Mouse (Mus musculus): Measurements from ENCODE around the gene Arrdc5. TPM values are rescaled to one million over a fixed set of nuclear protein-coding genes. Genes with fewer than 3 reads are reported as not detected.

Arrdc5 gene
- polyA plus RNA-seq, 1 experiment, result not detected

DNA sequence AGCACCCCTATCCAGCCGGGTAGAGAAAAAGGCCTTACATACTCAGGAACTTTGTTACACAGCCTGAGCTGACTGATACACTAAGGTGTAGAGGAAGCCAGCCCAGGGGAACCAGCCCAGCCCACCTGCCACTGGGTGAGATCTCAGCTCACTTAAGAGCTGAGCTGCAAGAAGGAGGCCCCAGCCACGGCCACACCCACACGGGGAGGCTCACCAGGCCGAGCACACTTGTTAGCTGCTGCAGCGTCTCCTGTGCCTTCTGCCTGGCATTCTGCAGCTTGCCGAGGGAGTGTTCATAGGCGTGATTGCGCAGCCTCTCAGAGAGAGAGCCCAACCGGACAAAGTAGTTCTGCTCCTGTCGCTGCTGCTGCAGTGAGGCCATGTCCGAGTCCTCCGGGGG lies 18.9 kb downstream of the Arrdc5 start:
- no peak for DNase-seq (ENCODE audit: low read depth, low spot score)
- 81% methylated on average over 12 of the region's 12 CpGs for WGBS

DNA sequence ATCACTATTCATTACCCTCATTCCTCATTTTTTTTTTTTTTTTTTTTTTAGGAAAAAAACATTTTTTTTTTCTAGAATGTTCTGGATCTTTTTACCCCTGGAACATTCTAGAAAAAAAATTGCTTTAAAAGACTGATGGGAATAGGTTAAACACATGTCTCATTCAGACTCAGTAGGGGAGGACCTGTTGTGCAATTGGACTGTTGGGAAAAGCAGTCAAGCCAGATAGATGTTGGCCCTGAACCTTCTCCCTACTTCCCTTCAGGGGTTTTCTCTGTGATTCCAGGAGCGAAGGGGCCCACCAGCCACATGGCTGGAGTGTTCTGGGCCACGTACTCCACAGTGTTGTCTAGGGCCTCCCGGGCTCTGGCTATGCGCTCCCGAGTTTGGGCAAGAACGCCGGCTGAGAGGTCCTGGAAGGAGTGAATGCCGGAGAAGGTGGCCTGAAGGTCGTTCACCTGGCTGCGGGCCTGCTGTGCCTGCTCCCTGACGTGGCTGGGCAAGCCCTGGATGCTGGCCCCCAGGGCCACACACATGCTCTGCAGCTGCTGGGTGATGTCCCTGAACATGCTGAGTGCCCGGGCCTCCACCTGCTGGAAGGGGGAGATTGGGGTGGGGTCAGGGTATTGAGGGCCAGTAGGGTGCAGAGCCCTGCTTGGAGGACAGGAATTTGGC lies 20.5 kb downstream of the Arrdc5 start:
- WGBS, result 89% methylated on average over 12 of the region's 12 CpGs
- DNase-seq (ENCODE audit: low read depth, low spot score), result no peak

DNA sequence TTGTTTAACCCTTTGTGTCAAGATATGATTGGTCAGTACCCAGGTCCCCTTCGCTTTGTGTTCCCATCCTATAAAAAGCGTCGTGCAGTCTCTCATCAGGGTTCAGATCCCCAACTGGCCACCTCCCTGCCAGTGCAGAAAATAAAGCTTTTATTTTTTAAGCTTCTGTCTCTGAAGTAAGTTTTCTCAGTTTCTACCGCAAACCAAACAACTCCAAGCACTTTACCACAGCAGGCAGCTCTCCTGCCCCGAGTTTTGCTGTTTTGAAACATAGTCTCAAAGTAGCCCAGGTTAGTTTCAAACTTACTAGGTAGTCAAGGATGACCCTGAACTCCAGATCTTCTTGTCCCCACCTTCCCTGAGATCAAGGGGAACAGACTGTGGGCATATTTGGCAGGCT lies 21.7 kb downstream of the Arrdc5 start:
- 82% methylated on average over 5 of the region's 5 CpGs for WGBS
- DNase-seq (ENCODE audit: low read depth, low spot score), result no peak

DNA sequence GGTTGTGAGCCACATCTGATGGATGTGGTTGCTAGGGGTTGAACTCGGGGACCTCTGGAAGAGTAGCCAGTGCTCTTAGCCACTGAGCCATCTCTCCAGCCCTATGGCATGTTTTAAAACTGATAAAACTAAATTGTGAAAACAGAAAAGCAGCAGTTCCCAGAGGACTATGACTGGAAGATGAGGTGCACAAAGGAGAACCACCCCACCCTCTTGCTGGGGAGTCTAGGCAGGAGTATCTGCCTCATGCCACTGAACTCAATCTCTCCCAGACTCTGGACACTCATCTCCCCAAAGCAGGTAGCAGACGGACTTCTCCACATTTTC lies 22.6 kb downstream of the Arrdc5 start:
- 35% methylated on average over 2 of the region's 2 CpGs for WGBS

DNA sequence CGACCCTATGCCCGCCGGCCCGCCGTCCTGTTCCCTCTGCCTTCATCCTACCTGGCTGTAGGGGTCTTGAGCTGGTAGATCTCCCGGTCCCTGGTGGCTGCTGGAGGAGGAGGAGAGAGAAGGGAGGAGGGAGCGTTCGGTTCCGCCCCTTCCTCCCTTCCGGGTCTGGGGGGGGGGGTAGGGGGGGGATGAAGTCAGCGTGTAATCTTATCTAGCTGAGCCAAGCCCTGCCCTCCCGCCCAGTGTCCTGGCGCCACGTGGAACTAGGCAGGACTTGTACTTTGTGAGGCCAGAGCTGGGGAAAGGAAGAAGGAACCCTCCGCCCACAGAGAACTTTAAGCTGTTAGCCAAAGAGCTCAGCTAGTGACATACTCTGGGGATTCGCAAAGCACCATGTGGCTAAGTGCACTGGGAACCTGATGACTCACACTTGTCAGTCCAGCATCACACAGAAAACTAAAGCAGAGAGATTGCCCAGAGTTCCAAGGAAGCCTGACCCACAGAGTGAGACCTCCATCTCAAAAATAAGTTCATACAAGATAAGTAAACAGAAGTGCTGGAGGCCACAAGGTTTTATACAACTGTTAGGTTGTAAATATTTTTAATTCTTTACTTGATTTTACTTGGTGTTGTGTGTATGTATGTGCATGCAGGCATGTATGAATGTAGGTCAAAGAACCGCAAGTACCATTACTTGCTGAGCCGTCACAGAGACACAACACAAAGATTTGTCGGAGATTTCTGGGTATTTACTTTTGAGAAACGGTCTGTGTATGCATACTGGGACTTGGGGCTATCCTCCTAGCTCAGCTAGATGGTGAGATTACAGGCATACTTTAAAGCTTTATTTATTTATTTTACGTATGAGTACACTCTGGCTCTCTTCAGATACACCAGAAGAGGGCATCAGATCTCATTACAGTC lies 23.2 kb downstream of the Arrdc5 start, which contains the start of gene Ticam1:
Gene Ticam1, minus strand, starts transcription at position 144 of the 924 bp plus-strand sequence.
- WGBS, result 1% methylated on average over 20 of the region's 21 CpGs
- peak; percentile 94 for DNase-seq (ENCODE audit: low read depth, low spot score)

More for the DNA sequence above, 22.6 kb downstream of the Arrdc5 start:
- no peak for DNase-seq (ENCODE audit: low read depth, low spot score)

DNA sequence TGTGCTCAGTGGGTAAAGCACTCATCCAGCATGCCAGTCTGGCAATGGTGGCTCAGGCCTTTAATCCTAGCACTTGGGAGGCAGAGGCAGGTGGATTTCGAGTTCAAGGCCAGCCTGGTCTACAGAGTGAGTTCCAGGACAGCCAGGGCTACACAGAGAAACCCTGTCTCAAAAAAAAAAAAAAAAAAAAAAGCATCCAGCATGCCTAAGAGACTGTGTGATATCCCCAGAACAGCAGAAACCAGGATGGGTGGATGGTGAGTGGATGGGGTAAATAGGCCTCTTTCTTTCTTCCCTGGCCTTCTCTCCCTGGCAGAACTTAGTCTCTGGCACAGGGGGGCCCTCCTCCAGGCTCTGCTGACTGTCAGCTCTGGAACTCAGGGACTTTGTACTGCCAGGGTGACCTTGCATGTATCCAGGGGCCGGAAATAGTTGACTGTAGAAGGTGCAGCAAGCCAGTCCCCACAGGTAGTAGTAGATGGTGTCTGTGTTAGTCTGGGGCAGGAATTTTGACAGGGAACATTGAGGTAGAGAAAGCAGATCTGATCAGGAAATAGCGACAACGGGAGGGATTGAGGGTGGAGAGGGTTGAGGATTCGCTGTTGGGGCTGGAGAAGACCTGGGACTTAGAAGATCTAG lies 24.1 kb downstream of the Arrdc5 start:
- WGBS, result 9% methylated on average over 5 of the region's 5 CpGs
- no peak for DNase-seq (ENCODE audit: low read depth, low spot score)

DNA sequence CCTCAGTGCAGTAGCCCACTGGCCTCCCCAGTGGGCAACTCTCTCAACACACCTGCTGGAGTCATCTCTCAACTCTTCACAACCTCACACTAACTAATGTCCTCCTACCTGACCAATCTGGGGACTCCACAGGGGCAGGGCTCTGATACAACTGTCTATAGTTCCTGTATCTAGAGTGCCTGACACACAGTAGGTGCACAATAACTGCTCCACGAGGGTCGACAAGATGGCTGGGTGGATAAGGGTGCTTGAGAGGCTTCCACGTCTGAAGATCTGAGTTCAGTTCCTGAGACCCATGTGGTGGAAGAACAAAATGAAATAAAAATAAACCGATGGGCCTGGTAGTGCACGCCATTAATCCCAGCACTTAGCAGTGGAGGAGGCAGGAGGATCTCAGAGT lies 26.1 kb downstream of the Arrdc5 start:
- WGBS, result 85% methylated on average over 5 of the region's 5 CpGs
- DNase-seq (ENCODE audit: low read depth, low spot score), result no peak

DNA sequence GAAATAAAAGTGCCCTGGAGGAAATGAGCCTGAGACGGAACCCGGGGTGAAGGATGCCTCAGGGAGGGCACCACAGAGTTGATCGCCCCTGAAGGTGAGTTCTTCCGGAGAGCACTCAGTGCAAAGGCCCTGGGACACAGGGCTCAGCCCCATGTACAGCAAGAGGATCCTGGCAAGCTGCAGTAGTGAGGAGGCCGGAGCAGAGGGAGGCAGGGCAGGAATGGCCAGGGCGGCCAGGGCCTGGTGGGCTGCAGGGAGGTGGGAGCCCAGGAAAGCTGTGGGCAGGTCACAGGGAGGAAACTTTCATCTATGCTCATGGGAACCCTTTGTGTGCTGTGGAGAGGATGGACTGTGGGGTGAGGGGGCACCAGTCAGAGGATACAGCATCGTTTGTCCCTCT lies 26.6 kb downstream of the Arrdc5 start:
- WGBS, result 62% methylated on average over 7 of the region's 7 CpGs

DNA sequence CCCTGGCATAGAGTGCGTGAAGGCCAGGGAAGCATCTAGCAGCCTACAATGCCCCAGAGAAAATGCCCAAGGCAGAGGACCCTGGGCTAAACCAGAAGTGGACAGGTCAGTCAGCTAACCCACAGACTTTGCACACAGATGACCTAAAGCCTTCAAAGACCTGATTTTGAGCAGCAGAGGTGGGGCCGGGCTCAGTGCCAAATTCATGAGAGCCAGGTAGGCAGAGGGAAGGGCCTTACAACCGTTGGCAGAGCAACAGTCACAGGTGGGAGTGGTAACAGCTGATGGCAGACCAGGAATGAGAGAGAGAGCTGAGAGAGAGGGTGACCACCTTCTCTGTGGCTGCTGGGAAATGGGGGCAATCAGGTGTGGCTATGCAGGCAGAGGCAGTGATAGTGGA lies 27.4 kb downstream of the Arrdc5 start:
- 43% methylated on average over 3 of the region's 3 CpGs for WGBS
- no peak for DNase-seq (ENCODE audit: low read depth, low spot score)

More for the DNA sequence above, 26.6 kb downstream of the Arrdc5 start:
- no peak for DNase-seq (ENCODE audit: low read depth, low spot score)

DNA sequence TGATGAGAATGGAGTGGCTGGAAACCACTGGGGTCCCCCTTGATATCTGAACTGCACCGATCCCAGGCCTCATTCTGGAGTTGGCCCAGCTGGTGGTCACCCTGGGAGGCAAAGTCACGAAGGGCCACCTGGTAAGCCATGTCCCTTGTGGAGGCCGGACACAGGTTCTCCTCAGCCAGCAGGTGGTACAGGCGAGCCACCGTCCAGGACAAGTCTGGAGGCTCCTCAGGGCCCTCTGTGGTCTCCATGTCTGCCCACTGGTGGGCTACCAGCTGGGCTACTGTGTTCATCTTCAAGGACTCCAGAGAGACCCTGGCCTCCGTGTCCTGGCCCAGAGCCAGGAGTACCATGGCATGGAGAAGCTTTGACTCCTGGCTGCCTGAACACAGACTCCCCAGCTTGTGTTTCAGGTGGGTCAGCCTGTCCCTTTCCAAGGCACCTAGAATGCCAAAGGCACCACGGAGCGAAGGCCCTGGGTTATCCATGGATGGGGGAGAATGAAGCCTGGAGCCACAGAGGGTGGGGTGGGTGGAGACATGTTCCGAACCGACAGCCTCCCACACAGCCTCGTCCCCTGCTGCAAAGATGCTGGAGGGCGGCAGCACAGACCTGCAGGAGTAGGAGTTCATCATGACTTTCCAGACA lies 28.4 kb downstream of the Arrdc5 start:
- 86% methylated on average over 12 of the region's 12 CpGs for WGBS
- DNase-seq (ENCODE audit: low read depth, low spot score), result no peak

DNA sequence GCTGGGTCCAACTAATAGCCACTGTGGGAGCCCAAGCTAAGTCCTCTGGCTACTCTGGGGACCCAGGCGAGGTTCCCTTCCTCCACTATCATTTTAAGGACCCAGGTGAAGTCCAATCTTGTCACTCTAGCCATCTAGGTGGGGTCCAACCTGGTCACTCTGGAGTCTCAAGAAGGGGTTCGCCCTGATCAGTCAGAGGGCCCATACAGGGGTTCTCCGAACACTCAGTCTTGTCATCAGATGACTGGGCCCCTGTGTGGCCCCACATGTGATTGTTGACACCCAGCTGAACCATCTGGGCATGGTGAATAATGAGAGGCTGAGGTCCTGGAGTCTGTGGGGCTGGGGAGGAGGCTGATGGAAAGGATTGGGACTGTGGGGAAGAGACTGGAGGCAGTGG lies 30.3 kb downstream of the Arrdc5 start:
- 73% methylated on average over 3 of the region's 3 CpGs for WGBS
- no peak for DNase-seq (ENCODE audit: low read depth, low spot score)

DNA sequence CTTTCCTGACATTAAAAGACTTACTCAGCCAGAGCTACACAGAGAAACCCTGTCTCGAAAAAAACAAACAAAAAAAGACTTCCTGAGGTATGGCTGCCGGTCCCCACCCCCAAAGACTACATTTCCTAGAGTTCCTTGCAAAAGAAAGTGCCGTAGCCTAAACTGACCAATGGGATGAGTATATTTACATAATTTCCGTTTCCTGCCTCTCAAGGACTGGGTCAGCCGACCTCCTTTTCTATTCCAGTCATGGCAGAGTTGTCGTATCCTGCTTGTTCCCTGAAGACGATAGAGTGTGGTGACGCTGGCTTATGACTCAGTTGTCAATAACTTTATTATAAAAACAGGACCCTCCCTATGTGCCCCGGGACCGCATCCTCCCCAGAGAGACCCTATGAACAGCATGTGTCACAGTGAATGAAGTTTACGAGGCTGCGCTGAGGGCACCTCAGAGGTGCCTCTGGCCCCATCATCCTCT lies 30.9 kb downstream of the Arrdc5 start:
- 10% methylated on average over 12 of the region's 12 CpGs for WGBS
- no peak for DNase-seq (ENCODE audit: low read depth, low spot score)

DNA sequence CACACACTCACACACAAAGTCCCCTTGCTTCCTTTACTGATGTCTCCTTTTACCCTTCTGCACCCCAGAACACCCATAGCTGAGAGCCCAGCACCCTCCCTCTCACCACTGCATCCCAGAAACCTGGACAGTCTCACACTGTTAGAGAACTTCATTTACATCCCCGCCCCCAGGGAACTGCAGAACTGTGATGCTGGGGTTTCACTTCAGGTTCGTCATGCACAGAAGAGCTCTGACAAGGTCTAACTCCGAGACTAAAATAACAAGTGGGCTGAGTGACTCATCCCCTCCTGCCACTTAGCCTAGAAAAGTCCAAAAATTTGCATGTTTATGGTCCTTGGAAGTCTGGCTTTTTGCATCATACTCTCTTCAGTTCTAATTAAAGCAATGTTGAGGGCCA lies 33.8 kb downstream of the Arrdc5 start:
- WGBS, result 42% methylated on average over 3 of the region's 3 CpGs
- no peak for DNase-seq (ENCODE audit: low read depth, low spot score)

DNA sequence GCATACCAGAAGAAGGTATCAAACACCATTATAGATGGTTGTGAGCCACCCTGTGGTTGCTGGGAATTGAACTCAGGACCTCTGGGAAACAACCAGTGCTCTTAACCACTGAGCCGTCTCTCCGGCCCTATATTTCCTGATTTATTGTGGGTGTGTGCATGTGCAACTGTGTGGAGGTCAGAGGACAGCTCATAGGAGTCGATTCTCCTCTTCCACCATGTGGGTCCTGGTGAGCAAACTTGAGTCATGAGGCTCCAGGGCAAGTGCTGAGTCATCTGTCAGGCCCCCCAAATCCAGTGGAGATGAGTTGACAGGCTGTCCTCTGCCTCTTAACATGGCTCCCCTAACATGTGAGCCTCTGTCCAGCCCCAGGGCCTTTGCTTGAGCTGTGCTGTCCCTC lies 34.2 kb downstream of the Arrdc5 start:
- no peak for DNase-seq (ENCODE audit: low read depth, low spot score)
- WGBS, result 21% methylated on average over 3 of the region's 3 CpGs

DNA sequence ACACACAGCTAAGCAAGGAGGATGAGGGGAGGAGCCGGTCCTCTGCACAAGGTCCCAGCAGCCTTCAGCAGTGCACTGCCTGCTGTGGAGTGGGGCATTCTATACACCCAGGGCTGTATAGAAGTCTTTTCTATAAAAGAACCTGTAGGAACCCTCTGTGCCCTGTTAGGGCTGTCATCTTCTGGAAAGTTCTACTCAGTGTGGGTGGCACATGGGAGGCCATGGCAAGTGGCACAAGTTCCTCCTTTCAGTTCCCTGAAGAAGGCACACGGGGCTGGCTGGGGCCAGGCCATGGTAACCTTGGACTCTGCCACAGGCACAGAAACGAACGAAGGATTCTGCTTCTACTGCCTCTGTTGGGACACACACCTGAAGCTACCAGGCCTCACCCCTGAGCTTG lies 35.1 kb downstream of the Arrdc5 start:
- no peak for DNase-seq (ENCODE audit: low read depth, low spot score)
- 61% methylated on average over 4 of the region's 4 CpGs for WGBS

DNA sequence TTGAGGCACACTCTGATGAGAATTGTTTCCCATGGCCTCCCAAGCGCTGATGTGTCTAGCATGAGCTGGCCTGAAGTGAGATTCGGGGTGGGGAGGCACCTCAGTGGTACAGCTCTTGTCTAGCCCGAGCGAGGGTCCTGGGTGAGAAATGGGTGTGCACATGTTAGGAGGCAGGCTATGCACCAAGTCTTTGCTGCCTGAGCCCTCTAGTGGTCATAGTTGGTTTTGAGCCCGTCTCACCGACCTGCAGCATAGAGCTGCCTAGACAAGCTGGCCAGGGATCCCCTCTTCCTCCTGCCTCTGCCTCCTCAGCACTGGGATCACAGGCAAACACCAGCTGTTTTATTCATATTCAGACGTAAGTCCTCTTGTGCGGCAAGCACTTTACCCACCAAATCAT lies 36.1 kb downstream of the Arrdc5 start:
- no peak for DNase-seq (ENCODE audit: low read depth, low spot score)
- WGBS, result 14% methylated on average over 8 of the region's 8 CpGs

DNA sequence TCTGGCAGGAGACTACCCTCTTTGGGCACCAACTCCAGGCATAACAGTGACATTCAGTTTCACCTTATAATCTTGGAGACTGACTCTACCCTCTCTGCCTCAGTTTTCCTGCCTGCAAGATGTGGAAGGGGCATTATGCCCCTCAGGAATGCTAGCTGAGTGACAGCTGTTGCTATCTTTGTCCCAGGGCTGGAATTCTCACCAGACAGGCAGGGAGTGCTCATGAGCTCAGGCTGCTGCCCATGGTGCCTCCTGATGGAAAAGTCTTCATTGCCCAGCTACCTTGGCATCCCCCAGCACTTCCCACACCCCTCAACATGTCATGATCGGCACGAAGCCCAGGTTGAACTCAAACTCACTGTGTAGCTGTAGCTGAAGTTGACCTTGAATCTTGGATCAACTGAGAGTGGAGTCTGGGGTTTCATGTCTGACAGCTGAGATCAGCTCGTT lies 37.4 kb downstream of the Arrdc5 start:
- DNase-seq (ENCODE audit: low read depth, low spot score), result no peak
- WGBS, result 75% methylated on average over 3 of the region's 3 CpGs

DNA sequence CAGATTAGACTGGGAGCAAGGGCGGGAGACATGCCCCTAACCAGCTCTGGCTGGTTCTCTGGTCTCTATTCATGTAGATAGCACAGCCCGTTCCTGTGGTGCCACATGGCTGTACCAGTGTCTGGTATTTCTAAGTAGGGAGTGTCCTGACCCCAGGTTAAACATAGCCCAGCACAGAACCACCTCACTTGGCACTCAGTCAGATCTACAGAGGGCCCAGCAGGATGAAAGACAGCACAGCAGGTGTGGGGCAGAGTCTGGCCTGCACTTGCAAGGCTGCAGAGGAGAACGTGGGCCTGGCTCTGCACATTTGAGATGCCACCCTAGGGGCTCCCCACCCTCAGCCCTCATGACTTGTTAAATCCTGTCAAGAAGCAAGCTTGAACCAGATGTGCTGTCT lies 38.9 kb downstream of the Arrdc5 start:
- no peak for DNase-seq (ENCODE audit: low read depth, low spot score)
- 43% methylated on average over 3 of the region's 3 CpGs for WGBS

DNA sequence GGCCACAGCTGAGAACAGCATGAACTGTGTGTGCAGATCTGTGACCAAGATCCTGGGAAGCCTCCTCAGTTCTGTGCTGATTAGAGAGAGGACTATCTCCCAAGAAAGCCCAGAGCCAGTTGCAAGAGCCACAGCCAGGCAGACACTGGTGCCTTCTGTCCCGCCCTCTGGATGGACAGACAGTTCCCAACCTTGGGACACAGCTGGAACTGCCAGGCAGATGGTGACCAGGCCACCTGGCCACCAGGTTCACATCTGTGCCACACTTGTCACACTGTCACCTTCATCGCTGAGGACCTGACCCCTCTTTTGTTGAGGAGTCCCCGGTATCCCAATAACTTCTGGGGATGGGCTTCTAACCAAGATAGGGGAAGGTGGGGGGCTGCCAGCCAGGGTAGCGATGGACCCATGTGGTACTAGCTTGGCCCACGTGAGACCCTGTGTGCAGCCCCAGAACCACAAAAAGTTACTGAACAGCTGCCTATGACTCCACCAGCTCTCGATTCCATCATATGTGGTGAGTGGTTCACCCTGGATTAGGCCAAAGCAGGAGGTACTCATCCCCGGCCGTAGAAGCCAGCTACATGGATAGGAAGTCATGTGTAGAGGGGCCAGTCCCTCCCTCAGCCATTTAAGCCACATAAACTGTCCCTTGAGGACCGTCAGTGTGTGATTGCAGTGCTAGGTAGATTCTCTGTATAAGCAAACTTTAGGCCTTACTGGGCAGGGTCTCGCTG lies 40.6 kb downstream of the Arrdc5 start:
- 81% methylated on average over 10 of the region's 10 CpGs for WGBS
- DNase-seq (ENCODE audit: low read depth, low spot score), result no peak

Data from large intestine, adult 2 months (tissue).